Mouse (Mus musculus) 3T3-L1 (cell line): ENCODE data around the gene March10.

Source experiments
- DNase-seq: peaks from one replicate; pipeline ENCODE4 v3.0.0-alpha.2; 2015; ENCODE audit warnings: low read depth, low spot score

The March10 gene

DNA sequence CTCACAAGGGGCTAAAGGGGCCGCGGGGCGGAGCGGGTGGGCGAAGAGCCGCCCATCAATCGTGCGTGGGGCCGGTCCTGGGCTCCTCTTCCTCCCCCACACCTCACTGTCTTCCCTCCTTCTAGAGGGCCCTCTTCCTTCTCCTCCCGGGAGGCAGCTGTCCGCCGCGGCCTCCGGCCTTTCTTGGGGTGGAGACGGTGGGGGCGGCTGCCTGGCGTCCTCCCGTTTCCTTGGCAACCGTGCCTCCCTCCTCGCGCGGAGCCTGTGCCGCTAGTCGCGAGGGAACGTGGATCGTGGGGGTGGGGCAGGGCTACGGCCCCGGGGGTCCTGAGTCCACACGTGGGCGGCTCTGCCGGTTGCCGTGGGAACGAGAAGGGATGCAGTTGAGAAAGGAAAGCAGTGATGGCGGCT lies at the start of gene March10:
TSS of gene March10 (minus strand) at position 239 of the 411 bp plus-strand sequence.
- no peak for DNase-seq

- DNase-seq = no peak
Measured at GRCm38 (mm10) chr11:105506322-105506721, 49.8 kb upstream of the March10 start.

DNA sequence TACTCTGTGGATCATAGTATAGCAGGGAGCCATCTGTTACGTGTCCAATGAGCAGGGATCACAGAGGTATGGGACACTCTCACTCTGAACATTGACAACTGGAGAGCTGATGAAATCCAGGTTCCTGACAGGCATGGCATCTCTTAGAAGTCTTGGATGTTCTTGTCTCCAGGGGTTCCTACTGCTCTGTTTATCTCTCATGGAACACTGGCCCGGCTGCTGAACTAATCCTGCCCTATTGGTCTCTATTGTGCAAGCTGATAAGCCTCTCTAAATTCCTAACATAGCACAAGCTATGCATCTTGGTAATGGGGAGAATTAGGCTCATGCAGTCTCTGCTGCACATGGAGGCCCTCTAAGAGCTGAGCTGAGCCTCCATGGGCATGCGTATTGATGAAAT lies 48.5 kb upstream of the March10 start:
- no peak for DNase-seq

GRCm38 (mm10) chr11:105502311-105502710 lies 45.8 kb upstream of the March10 start:
- DNase-seq = no peak

DNA sequence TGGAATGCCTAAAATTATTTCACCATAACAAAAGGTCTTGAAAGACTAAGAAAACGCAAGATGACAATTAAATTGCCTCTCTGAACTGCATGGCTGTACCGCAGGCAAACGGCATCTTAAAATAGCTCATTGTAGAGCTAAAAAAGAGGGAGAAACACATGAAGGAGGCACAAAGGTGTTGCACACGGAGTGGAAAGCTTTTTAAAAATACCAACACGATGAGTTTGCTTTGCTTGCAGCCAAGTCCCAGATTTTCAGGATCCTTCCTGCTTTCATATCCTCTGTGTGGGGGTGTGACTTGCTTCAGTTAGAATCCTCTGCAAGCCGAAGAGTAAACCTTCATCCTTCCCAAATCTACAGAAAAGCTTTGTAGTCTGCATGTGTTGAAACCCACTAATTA lies 41.0 kb upstream of the March10 start:
- no peak for DNase-seq

DNA sequence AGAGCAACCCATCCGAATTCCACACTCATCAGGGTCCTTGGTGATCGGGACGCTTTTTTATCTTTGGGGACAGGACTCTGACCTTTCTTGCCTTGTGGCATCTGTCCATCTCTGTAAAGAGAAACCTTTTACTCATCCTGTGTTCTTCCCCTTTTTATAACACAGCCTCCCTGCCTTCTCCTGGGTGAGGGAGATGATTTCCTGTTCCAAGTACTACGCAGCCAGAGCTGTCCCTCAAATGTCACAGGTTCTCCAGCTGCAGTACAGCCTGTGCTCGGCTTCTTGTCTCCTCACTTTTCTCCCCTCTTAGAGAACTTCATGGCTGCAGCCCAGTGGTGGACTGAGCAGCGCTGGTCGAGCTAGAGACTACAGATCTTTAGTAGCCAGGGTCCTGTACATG lies 40.1 kb upstream of the March10 start:
- DNase-seq = no peak

DNA sequence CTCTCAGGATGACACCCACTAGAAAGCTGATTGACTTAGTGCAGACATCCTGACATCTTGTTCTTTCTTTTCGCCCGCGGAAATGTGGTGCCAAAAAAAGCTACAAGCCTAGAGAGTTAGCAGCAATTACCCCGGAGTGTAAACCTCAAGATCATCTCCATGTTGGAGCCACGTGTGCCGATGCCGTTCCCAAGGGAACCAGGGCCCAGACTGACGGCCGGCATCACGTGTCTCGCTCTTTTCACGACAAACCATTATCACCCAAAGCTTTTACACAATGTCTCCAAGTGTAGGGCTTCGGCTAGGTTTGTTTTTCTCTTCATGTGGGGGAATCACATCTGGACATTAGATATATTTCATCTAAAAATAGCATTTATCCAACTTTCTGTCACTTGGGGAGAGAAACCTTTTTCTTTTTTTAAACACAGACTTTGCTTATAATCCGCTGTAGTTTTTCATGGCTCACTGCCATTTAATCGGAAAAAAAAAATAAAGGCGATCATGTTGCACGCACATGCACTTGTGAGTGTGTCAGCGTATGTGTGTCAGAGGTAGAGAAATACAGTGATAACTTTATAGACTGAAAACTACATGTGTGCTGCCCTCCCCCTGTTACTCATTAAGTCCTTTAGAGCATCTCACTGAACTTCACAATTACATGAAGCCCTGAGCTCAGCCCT lies 39.2 kb upstream of the March10 start:
- DNase-seq = no peak

DNA sequence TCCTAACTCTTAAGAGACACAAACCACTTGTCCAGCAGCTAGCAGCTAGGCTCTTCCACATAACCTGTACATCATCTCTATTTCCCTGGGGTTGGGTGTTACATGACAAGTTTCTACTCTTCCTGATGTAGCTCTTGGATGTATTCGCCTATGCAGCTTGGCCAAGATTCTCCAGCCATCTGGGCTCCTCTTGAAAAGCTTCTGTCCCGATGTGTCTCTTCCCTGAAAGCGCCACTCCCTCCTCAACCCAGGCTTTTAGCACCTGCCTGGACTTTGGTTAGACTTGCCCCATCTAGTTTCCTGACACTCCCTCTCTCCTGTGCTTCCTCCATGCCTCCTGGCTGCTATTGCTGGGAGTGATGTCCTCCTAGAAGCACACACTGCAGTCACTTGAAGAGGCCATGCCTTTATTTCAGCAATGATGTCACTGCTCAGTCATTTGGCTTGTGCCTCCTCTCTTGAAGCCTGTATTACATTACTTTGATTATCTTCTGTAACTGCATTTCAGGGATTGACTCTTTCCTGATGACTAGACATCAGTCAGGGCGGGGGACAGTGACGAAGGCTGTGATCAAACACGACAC lies 38.3 kb upstream of the March10 start:
- DNase-seq = peak; percentile 17

- DNase-seq = no peak
Measured at GRCm38 (mm10) chr11:105492392-105492791, 35.9 kb upstream of the March10 start.

- DNase-seq = no peak
Measured at GRCm38 (mm10) chr11:105490971-105491370, 34.4 kb upstream of the March10 start.

- no peak for DNase-seq
Measured at GRCm38 (mm10) chr11:105485412-105485811, 28.9 kb upstream of the March10 start.

GRCm38 (mm10) chr11:105484993-105485392 lies 28.5 kb upstream of the March10 start:
- no peak for DNase-seq

DNA sequence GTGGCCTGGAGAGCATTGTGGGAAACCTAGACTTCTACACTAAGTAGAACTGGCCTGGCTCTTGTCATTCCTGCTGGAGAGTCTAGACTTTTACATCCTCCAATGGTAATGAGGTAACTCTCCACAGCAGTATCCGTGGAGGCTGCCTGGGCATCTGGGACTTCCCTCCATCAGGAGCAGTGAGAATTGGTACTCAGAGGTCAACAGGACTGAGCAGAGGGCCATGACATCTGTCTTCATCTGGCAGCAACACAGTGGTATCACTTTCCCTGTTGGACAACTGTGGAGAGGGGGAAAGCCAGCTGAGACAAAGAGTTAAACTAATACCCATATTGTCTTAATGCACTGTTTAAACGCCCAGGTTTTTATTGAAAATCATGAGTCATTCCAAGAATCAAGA lies 26.2 kb upstream of the March10 start:
- no peak for DNase-seq

DNA sequence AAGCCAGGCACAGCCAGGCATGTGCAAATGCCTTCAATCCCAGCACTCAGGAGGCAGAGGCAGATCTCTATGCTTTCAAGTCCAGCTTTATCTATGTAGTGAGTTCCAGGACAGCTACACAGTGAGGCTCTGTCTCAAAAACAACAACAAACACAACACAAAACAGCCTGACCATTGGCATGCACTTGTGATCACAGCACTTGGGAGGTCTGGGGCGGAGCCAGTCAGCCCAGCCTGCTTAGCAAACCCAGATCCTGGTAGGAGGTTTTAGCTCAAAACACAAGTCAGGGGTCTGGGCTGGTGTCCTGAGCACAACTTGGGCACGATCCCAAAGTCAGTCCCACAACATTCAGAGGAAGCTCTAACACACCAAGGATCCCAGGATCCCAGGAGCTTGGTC lies 18.2 kb upstream of the March10 start:
- no peak for DNase-seq

- DNase-seq = no peak
Measured at GRCm38 (mm10) chr11:105474352-105474736, 17.8 kb upstream of the March10 start.

GRCm38 (mm10) chr11:105473716-105474351 lies 17.3 kb upstream of the March10 start:
- DNase-seq = no peak

DNA sequence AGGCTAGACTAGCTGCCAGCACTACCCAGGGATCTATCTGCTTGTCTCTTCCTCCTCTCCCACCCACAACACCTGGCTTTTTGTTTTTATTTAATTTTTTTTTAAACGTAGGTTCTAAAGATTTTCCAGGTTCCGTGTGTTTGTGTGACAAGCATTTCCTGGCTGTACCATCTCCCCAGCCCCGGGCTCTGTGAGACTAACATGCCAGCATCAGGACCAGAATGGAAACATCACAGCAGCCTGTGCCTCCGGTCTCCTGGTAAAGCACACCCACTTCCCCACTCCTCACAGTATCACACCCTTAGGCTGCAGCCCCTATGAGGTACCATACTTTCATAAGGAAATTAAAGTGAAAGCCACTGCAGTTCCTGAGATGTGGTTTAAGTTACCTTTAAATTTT lies 16.1 kb upstream of the March10 start:
- DNase-seq = no peak

DNA sequence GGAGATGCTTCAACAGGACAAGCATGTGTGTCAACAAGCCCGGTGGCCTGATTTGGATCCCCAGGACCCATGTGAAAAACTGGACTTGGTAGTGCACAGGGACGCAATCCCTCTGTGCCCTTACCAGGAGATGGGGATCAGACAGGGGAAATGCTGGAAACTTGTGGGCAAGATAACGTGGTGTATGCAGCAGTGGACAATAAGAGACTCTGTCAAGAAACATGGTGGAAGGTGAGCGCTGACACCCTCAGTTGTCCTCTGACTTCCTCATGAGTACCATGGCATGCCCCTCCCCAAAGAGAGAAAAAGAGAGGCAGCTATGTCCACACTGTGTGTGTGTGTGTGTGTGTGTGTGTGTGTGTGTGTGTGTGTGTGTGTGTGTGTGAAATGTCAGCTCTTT lies 14.4 kb upstream of the March10 start:
- no peak for DNase-seq

DNA sequence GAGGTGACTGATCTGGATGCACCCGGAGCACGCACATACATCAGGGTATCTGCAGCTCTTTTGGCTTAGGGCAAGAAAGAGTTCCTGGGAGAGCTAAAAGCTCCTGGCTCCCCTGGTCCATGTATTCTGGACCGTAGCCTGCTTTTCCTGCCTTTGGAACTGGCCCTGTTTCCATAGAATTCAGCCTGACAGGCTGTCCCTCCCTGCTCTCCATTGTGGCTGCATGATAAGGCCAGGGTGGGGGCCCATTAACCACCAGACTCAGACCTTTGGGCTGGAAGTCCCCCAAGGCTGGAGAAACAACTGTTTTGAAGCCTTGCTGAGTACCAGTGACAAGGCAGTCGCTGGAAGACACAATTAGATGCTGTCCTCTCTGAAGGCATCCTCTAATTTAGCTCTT lies 13.0 kb upstream of the March10 start:
- DNase-seq = no peak

- no peak for DNase-seq
Measured at GRCm38 (mm10) chr11:105469091-105469507, 12.6 kb upstream of the March10 start.

- no peak for DNase-seq
Measured at GRCm38 (mm10) chr11:105468436-105468835, 11.9 kb upstream of the March10 start.

GRCm38 (mm10) chr11:105467816-105468215 lies 11.3 kb upstream of the March10 start:
- no peak for DNase-seq

DNA sequence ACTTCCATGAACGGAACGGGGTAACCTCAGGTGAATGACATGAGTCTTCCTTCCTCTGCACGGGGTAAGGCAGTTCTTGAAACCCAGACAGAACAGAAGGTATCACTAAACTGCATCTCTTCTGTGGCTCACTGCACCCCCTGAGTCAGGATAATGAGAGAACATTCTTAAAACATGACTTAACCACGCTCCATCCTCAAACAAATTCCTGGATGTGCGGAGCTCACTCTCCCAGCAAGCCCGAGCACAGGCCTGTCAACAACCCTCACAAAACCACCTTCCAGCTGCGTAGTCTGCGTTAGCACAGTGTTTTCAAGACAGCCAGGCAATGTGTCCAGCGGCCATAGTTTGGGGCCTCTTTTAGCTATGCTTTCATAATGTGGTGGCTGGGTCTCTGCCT lies 10.7 kb upstream of the March10 start:
- DNase-seq = peak; percentile 93
